Mouse (Mus musculus): ENCODE data around the gene Ptpn22. TPM values are rescaled to one million over a fixed set of nuclear protein-coding genes. Genes with fewer than 3 reads are reported as not detected.

The Ptpn22 gene
- polyA plus RNA-seq, 1 experiment from 2014 or later, result 0.96 TPM

- H3K4me2 ChIP-seq (ENCODE audit: low read depth, low read length), result no peak overlapping the region
- H3K27ac ChIP-seq (replicated peaks; ENCODE audit: low read depth, low read length), result no peak overlapping the region
- H3K27me3 ChIP-seq (replicated peaks; ENCODE audit: control insufficient read depth, insufficient read depth, low read length), result no peaks in the 10 kb centered on the region
- H3K4me3 ChIP-seq (ENCODE audit: low read depth, low read length), result no peak overlapping the region
- no peak overlapping the region for H3K9ac ChIP-seq (ENCODE audit: low read depth, low read length)
- DNase-seq (ENCODE audit: low spot score), result no peak
- H3K4me1 ChIP-seq (ENCODE audit: control insufficient read depth, insufficient read depth, low read length), result peaks cover under 1% of the 10 kb centered on the region; the same call in 1 of the 2 replicates
- ATAC-seq (ENCODE audit: low read depth), result no peak
- H3K36me3 ChIP-seq (ENCODE audit: control insufficient read depth, insufficient read depth, low read length), result peaks cover 17% of the 10 kb centered on the region; the same call in 1 of the 2 replicates
- H3K9me3 ChIP-seq (ENCODE audit: control insufficient read depth, low read length), result no peaks in the 10 kb centered on the region
- WGBS, result 74% methylated on average over 6 of the region's 6 CpGs
Observed at GRCm38 (mm10) chr3:103927511-103927910, 67.9 kb downstream of the Ptpn22 start.

- 61% methylated on average over 1 of the region's 1 CpGs for WGBS
- Histone ChIP-seq H3K9me3 (ENCODE audit: control insufficient read depth, low read length) (peaks cover 5% of the 10 kb centered on the region; the same call in 1 of the 2 replicates), H3K9ac (ENCODE audit: low read depth, low read length) (no peak overlapping the region), H3K4me1 (ENCODE audit: control insufficient read depth, insufficient read depth, low read length) (no peaks in the 10 kb centered on the region), H3K4me3 (ENCODE audit: low read depth, low read length) (no peak overlapping the region), H3K4me2 (ENCODE audit: low read depth, low read length) (no peak overlapping the region), H3K36me3 (ENCODE audit: control insufficient read depth, insufficient read depth, low read length) (peaks cover 5% of the 10 kb centered on the region; the same call in 1 of the 2 replicates), H3K27ac (replicated peaks; ENCODE audit: low read depth, low read length) (no peak overlapping the region), H3K27me3 (replicated peaks; ENCODE audit: control insufficient read depth, insufficient read depth, low read length) (no peaks in the 10 kb centered on the region)
- ATAC-seq (ENCODE audit: low read depth) (peak; percentile 53; the same call in 1 of the 2 replicates), DNase-seq (ENCODE audit: low spot score) (peak; percentile 76)
Observed at GRCm38 (mm10) chr3:103944794-103945562, 85.4 kb downstream of the Ptpn22 start.

- Histone ChIP-seq H3K27me3 (replicated peaks; ENCODE audit: control insufficient read depth, insufficient read depth, low read length) (no peaks in the 10 kb centered on the region), H3K4me1 (ENCODE audit: control insufficient read depth, insufficient read depth, low read length) (no peaks in the 10 kb centered on the region), H3K4me3 (ENCODE audit: low read depth, low read length) (no peak overlapping the region), H3K9ac (ENCODE audit: low read depth, low read length) (no peak overlapping the region), H3K9me3 (ENCODE audit: control insufficient read depth, low read length) (peaks cover 5% of the 10 kb centered on the region; the same call in 1 of the 2 replicates), H3K36me3 (ENCODE audit: control insufficient read depth, insufficient read depth, low read length) (peaks cover 5% of the 10 kb centered on the region; the same call in 1 of the 2 replicates), H3K4me2 (ENCODE audit: low read depth, low read length) (no peak overlapping the region), H3K27ac (replicated peaks; ENCODE audit: low read depth, low read length) (no peak overlapping the region)
- ATAC-seq (ENCODE audit: low read depth) (no peak), DNase-seq (ENCODE audit: low spot score) (no peak)
- WGBS, result 96% methylated on average over 7 of the region's 7 CpGs
Observed at GRCm38 (mm10) chr3:103948666-103949065, 89.1 kb downstream of the Ptpn22 start.

- no peak overlapping the region for H3K4me2 ChIP-seq (ENCODE audit: low read depth, low read length)
Observed at GRCm38 (mm10) chr3:103960622-103961021, 101.0 kb downstream of the Ptpn22 start.

More at GRCm38 (mm10) chr3:103960622-103961021, 101.0 kb downstream of the Ptpn22 start:
- Histone ChIP-seq H3K4me3 (ENCODE audit: low read depth, low read length) (no peak overlapping the region), H3K27me3 (replicated peaks; ENCODE audit: control insufficient read depth, insufficient read depth, low read length) (no peaks in the 10 kb centered on the region), H3K36me3 (ENCODE audit: control insufficient read depth, insufficient read depth, low read length) (peaks cover 42% of the 10 kb centered on the region), H3K9ac (ENCODE audit: low read depth, low read length) (no peak overlapping the region), H3K27ac (replicated peaks; ENCODE audit: low read depth, low read length) (no peak overlapping the region), H3K9me3 (ENCODE audit: control insufficient read depth, low read length) (no peaks in the 10 kb centered on the region), H3K4me1 (ENCODE audit: control insufficient read depth, insufficient read depth, low read length) (no peaks in the 10 kb centered on the region)
- DNase-seq (ENCODE audit: low spot score) (no peak), ATAC-seq (ENCODE audit: low read depth) (no peak)
- 91% methylated on average over 3 of the region's 3 CpGs for WGBS

Other genes with a start within 250 kb of the Ptpn22 start
- gene Atg4a-ps, start 213.7 kb upstream of the Ptpn22 start, polyA plus RNA-seq (2014; fragmentation: Nextera tagmentation; extraction: Ambion mirVana), result 0.22 and 0.47 TPM in 2 replicates
- 73.3 and 79.1 TPM in 2 replicates for gene Olfml3, start 121.8 kb upstream of the Ptpn22 start, polyA plus RNA-seq (2014; fragmentation: Nextera tagmentation; extraction: Ambion mirVana)
- gene Gm10964, start 120.4 kb upstream of the Ptpn22 start, polyA plus RNA-seq (2014; fragmentation: Nextera tagmentation; extraction: Ambion mirVana), result not detected in 2 replicates
- gene Hipk1, start 68.2 kb upstream of the Ptpn22 start, polyA plus RNA-seq (2014; fragmentation: Nextera tagmentation; extraction: Ambion mirVana), result 15.4 and 17.3 TPM in 2 replicates
- gene Dclre1b, start 50.4 kb upstream of the Ptpn22 start, polyA plus RNA-seq (2014; fragmentation: Nextera tagmentation; extraction: Ambion mirVana), result 22.3 and 25.9 TPM in 2 replicates
- gene Ap4b1, start 50.3 kb upstream of the Ptpn22 start, polyA plus RNA-seq (2014; fragmentation: Nextera tagmentation; extraction: Ambion mirVana), result 23.9 and 24.9 TPM in 2 replicates
- 0.17 and 0.41 TPM in 2 replicates for gene Gm43064, start 50.2 kb upstream of the Ptpn22 start, polyA plus RNA-seq (2014; fragmentation: Nextera tagmentation; extraction: Ambion mirVana)
- gene Bcl2l15, start 27.2 kb upstream of the Ptpn22 start, polyA plus RNA-seq (2014; fragmentation: Nextera tagmentation; extraction: Ambion mirVana), result 0.42 and 0.63 TPM in 2 replicates
- gene Rsbn1, start 54.3 kb downstream of the Ptpn22 start, polyA plus RNA-seq (2014; fragmentation: Nextera tagmentation; extraction: Ambion mirVana), result 11.0 and 12.0 TPM in 2 replicates
- gene Phtf1, start 108.3 kb downstream of the Ptpn22 start, polyA plus RNA-seq (2014; fragmentation: Nextera tagmentation; extraction: Ambion mirVana), result 41.1 and 41.4 TPM in 2 replicates

Data from embryonic facial prominence, embryonic 14.5 days (tissue).